Mouse (Mus musculus) cerebellum, adult 2 months (tissue): Measurements from ENCODE around the gene 1700123O20Rik.

ENCODE experiments used
- CTCF ChIP-seq: fragments of 200-500 bp; IDR thresholded peaks from 2 replicates; pipeline ENCODE4 v1.5.1; 2011; ENCODE audit warnings: low read depth, mild to moderate bottlenecking, control low read depth, low read length, moderate library complexity, borderline replicate concordance; ENCODE audit not compliant: insufficient read depth
- POLR2A ChIP-seq: fragments of 200-500 bp; IDR thresholded peaks from 2 replicates; pipeline ENCODE4 v1.6.1; 2011; ENCODE audit warnings: low read length, control low read depth, borderline replicate concordance; ENCODE audit not compliant: insufficient read depth

- TF ChIP-seq CTCF (no peak), POLR2A (no peak)
Measured at GRCm38 (mm10) chr14:54687251-54687650, 1.2 kb downstream of the 1700123O20Rik start.
